Mouse (Mus musculus): ENCODE measurements at regions not wholly inside any gene's neighbourhood (a gene's known extent, or its start where the extent isn't known, plus 50 kb on each side); places are given as distances from the start of the nearest gene placed in this dataset.

DNA sequence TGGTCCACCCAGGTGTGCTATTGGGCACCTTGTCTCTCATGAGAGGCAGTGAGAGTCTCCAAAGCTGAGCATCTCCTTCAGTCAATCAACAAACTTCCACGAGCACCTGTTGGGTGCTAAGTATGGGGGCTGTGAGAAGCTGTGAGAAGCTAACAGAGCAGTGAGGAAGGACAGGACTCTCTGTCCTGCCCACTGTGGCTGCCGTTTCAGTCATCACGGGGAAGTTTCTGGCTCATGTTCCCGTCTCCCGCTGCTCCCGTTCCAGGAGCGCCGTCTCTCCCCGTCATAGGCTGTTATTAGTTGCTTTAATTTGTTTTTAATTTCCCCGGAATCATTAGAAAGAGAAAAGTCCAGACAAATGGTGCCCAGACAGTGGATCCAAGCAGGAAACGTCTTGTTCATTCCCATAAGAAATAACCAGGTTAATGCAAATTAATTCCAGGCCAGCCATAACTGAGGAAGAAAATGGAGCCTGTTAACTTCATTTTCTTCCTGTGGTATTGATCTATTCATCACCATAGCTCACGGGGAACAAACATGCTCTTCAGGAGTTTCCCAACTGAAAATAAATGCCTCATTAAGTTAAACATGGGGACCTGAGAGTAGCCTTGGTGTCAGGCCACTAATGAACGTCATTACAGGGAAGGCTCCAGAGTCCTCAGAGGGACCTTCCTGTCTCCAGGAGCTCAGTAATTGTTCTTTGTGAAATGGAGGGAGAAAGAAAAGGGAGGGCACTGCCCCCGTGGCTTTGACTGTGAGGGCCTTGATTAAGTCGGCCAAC is 70.3 kb downstream of the Matn1 start:
- Histone ChIP-seq H3K4me3 (replicated peaks; ENCODE audit: control insufficient read depth, low read depth, low read length) (no peak overlapping the region), H3K27ac (ENCODE audit: control insufficient read depth, insufficient read depth, low read depth, low read length, poor library complexity) (no peak overlapping the region), H3K4me1 (ENCODE audit: control insufficient read depth, insufficient read depth, low read length) (no peaks in the 10 kb centered on the region)
- 69% methylated on average over 15 of the region's 15 CpGs for WGBS
- TF ChIP-seq CTCF (IDR thresholded peaks at IDR 0.05; ENCODE audit: control insufficient read depth, insufficient read depth, low read length) (no peak), POLR2A (IDR thresholded peaks at IDR 0.05; ENCODE audit: borderline replicate concordance, control insufficient read depth, low read depth, low read length) (no peak)

DNA sequence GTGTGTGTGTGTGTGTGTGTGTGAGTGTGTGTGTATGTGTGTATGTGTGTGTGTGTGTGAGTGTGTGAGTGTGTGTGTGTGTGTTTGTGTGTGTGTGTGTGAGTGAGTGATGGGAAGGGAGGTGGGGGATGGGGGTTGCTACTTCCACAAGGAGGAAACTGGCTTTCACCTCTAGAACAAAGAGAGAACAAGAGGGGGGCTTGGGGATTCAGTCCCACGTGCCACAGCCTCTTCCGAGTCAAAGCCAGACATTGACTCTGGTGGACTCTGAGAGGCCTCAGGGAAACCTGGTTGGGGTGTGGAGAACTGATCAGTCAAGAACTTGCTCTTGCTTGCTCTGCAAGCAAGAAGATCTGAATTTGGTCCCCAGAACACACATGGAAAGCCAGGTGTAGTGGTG is 71.0 kb downstream of the Matn1 start:
- Histone ChIP-seq H3K27ac (ENCODE audit: control insufficient read depth, insufficient read depth, low read depth, low read length, poor library complexity) (no peak overlapping the region), H3K4me1 (ENCODE audit: control insufficient read depth, insufficient read depth, low read length) (no peaks in the 10 kb centered on the region), H3K4me3 (replicated peaks; ENCODE audit: control insufficient read depth, low read depth, low read length) (no peak overlapping the region)
- 39% methylated on average over 2 of the region's 2 CpGs for WGBS
- no peak for TF ChIP-seq CTCF (IDR thresholded peaks at IDR 0.05; ENCODE audit: control insufficient read depth, insufficient read depth, low read length)
- no peak for TF ChIP-seq POLR2A (IDR thresholded peaks at IDR 0.05; ENCODE audit: borderline replicate concordance, control insufficient read depth, low read depth, low read length)

DNA sequence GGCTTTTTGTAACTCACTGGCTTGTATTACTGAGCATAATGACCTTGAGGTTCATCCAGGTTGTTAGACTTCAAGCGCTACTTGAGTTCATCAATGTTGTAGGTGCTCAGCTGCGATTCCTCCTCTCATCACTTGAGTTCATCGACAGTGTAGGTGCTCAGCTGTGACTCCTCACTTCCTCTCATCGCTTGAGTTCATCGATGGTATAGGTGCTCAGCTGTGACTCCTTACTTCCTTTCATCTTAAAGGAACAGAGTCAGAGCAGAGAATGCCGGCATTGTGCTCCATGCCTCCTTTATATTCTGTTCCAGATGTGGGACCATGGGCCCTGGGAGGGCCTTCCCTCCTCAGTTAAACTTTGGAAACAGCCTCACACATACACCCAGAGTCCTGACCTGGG is 79.4 kb downstream of the Matn1 start:
- Histone ChIP-seq H3K4me3 (replicated peaks; ENCODE audit: control insufficient read depth, low read depth, low read length) (no peak overlapping the region), H3K27ac (ENCODE audit: control insufficient read depth, insufficient read depth, low read depth, low read length, poor library complexity) (no peak overlapping the region), H3K4me1 (ENCODE audit: control insufficient read depth, insufficient read depth, low read length) (no peaks in the 10 kb centered on the region)
- no peak for TF ChIP-seq POLR2A (IDR thresholded peaks at IDR 0.05; ENCODE audit: borderline replicate concordance, control insufficient read depth, low read depth, low read length)
- no peak for TF ChIP-seq CTCF (IDR thresholded peaks at IDR 0.05; ENCODE audit: control insufficient read depth, insufficient read depth, low read length)
- 49% methylated on average over 6 of the region's 6 CpGs for WGBS

DNA sequence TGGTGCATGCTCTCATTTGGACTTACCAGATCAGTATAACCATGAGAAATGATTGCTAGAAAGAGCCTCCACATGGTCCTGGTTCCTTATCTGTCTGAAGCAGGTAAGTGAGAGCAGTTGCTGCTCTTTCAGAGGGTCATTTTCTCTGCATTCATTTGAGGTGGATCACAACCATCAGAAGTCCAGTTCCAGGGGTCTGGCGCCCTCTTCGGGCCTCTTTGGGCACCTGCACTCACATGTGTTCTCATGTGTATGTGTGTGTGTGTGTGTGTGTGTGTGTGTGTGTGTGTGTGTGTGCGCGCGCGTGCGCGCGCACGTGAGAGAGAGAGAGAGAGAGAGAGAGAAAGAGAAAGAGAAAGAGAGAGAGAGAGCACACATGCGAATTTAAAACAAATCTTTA is 92.1 kb downstream of the Matn1 start:
- TF ChIP-seq POLR2A (IDR thresholded peaks at IDR 0.05; ENCODE audit: borderline replicate concordance, control insufficient read depth, low read depth, low read length), result no peak
- TF ChIP-seq CTCF (IDR thresholded peaks at IDR 0.05; ENCODE audit: control insufficient read depth, insufficient read depth, low read length), result no peak
- no peaks in the 10 kb centered on the region for H3K4me1 ChIP-seq (ENCODE audit: control insufficient read depth, insufficient read depth, low read length)
- 86% methylated on average over 11 of the region's 11 CpGs for WGBS
- H3K4me3 ChIP-seq (replicated peaks; ENCODE audit: control insufficient read depth, low read depth, low read length), result no peak overlapping the region
- H3K27ac ChIP-seq (ENCODE audit: control insufficient read depth, insufficient read depth, low read depth, low read length, poor library complexity), result no peak overlapping the region

DNA sequence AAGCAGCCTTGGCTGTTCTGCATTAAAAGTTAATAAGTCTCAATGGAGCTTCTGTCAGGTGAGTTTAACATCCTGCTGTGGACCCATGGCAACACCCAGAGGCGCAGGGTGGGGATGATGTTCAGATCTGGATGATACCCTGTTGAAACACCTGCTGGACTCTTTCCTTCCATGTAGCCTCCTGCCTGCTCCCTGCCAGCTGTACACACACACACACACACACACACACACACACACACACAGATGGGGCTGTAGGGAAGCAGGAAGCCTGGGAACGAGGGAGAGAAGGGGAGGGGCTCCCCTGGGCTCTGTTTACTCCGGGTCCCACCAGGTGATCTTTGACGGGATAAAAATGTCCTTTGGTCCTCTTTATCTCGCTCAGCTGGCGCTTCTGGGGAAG is 93.0 kb downstream of the Matn1 start:
- H3K4me3 ChIP-seq (replicated peaks; ENCODE audit: control insufficient read depth, low read depth, low read length), result no peak overlapping the region
- H3K4me1 ChIP-seq (ENCODE audit: control insufficient read depth, insufficient read depth, low read length), result no peaks in the 10 kb centered on the region
- H3K27ac ChIP-seq (ENCODE audit: control insufficient read depth, insufficient read depth, low read depth, low read length, poor library complexity), result no peak overlapping the region; the same call in 1 of the 2 replicates
- TF ChIP-seq POLR2A (IDR thresholded peaks at IDR 0.05; ENCODE audit: borderline replicate concordance, control insufficient read depth, low read depth, low read length), result no peak
- no peak for TF ChIP-seq CTCF (IDR thresholded peaks at IDR 0.05; ENCODE audit: control insufficient read depth, insufficient read depth, low read length)
- WGBS, result 14% methylated on average over 6 of the region's 6 CpGs

DNA sequence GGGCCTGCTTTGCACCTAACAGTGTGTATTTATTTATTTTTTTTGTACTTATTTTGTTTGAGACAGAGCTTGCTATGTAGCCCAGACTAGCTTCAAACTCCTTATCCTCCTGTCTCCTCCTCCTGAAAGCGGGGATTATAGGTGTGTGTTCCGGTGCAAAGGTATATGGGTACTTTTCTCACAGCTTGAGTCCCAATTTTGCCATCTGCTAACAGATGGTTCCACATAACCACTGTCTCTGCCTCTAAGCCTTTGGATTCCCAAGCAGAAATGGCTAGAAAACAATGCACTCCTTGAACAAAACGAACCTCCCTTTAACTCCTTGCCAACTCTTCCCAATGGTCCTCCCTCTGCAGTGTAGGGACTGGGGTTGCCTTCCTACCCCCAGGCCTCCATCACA is 95.5 kb downstream of the Matn1 start:
- no peaks in the 10 kb centered on the region for H3K4me1 ChIP-seq (ENCODE audit: control insufficient read depth, insufficient read depth, low read length)
- no peak for TF ChIP-seq CTCF (IDR thresholded peaks at IDR 0.05; ENCODE audit: control insufficient read depth, insufficient read depth, low read length)
- no peak for TF ChIP-seq POLR2A (IDR thresholded peaks at IDR 0.05; ENCODE audit: borderline replicate concordance, control insufficient read depth, low read depth, low read length)
- WGBS, result 67% methylated on average over 3 of the region's 3 CpGs

DNA sequence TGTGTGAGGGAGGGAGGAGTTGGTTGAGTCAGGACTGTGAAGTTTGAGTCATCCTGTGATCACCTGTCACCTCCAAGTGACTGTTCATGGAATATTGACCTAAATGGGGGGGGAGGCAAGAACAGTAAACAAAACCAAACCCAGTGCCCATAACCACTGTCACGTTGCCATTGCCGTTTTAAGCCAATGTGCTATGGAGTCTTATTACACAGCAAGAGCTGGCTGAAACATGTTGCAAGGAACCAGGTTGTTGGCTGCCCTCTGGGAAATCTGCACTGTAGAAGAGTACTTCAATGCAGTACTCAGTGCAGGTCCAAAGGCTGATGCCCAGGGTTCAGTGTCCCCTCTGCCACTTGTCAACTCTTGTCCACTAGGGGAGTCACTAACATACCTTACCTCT is 97.0 kb downstream of the Matn1 start:
- Histone ChIP-seq H3K4me3 (replicated peaks; ENCODE audit: control insufficient read depth, low read depth, low read length) (no peak overlapping the region), H3K4me1 (ENCODE audit: control insufficient read depth, insufficient read depth, low read length) (no peaks in the 10 kb centered on the region), H3K27ac (ENCODE audit: control insufficient read depth, insufficient read depth, low read depth, low read length, poor library complexity) (no peak overlapping the region)
- whole genome bisulfite sequencing, result 73% methylated on average over 2 of the region's 2 CpGs
- no peak for TF ChIP-seq POLR2A (IDR thresholded peaks at IDR 0.05; ENCODE audit: borderline replicate concordance, control insufficient read depth, low read depth, low read length)
- no peak for TF ChIP-seq CTCF (IDR thresholded peaks at IDR 0.05; ENCODE audit: control insufficient read depth, insufficient read depth, low read length)

More for the DNA sequence above, 95.5 kb downstream of the Matn1 start:
- Histone ChIP-seq H3K4me3 (replicated peaks; ENCODE audit: control insufficient read depth, low read depth, low read length) (no peak overlapping the region), H3K27ac (ENCODE audit: control insufficient read depth, insufficient read depth, low read depth, low read length, poor library complexity) (no peak overlapping the region)

DNA sequence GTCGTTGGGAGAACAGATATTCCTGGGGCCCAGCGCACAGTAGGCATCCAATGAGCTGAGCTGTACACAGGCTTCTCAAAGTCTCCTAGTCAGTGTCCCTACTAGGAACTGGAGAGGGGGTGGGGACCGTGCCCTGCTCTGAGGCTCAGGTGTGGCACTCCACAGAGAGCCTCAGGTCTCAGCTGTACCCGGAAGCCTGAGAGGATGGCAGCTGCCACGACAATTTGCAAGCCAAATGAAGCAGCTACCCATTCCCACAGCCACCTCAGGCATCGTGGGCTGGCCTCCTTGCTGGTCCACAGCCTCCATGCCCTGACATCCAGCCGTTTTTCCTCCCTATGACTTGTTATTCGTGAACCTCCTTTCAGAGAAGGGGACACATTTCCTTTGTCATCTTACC is 101.9 kb downstream of the Matn1 start:
- Histone ChIP-seq H3K27ac (ENCODE audit: control insufficient read depth, insufficient read depth, low read depth, low read length, poor library complexity) (no peak overlapping the region), H3K4me3 (replicated peaks; ENCODE audit: control insufficient read depth, low read depth, low read length) (no peak overlapping the region), H3K4me1 (ENCODE audit: control insufficient read depth, insufficient read depth, low read length) (no peaks in the 10 kb centered on the region)
- no peak for TF ChIP-seq CTCF (IDR thresholded peaks at IDR 0.05; ENCODE audit: control insufficient read depth, insufficient read depth, low read length)
- no peak for TF ChIP-seq POLR2A (IDR thresholded peaks at IDR 0.05; ENCODE audit: borderline replicate concordance, control insufficient read depth, low read depth, low read length)
- WGBS, result 37% methylated on average over 8 of the region's 8 CpGs

Measured in bone marrow, adult 2 months (tissue).